Mouse (Mus musculus): ENCODE results near the gene Gm13212. TPM values are rescaled to one million over a fixed set of nuclear protein-coding genes. Genes with fewer than 3 reads are reported as not detected.

The Gm13212 gene
- total RNA-seq, 2 experiments from 2014 or later, result 0.64 to 2.4 TPM

Other genes starting within 250 kb of the Gm13212 start
- under 1 TPM; 0.58 to 0.96 TPM for gene Zfp990, start 74.4 kb upstream of the Gm13212 start, total RNA-seq (2021)
- gene Zfp980, start 85.5 kb downstream of the Gm13212 start, total RNA-seq (2021), result under 1 TPM in 1 of 2 experiments, not detected in 1; 0.20 TPM

Measured in adrenal gland, adult 18-20 months (tissue).